Mouse (Mus musculus): ENCODE measurements around the gene BC028528.

- TF ChIP-seq CTCF (IDR thresholded peaks at IDR 0.05; ENCODE audit: low read depth, low read length) (no peak), GATA1 (IDR thresholded peaks at IDR 0.05; ENCODE audit: borderline replicate concordance, low read length) (no peak)
These were observed 14.2 kb upstream of the BC028528 start for GRCm38 (mm10) chr3:95905940-95906492.
